Mouse (Mus musculus): ENCODE results near the gene Ppp1r13b. TPM values are rescaled to one million over a fixed set of nuclear protein-coding genes. Genes with fewer than 3 reads are reported as not detected.

Ppp1r13b gene
- polyA plus RNA-seq, 1 experiment from 2014 or later: 14.9 TPM

DNA sequence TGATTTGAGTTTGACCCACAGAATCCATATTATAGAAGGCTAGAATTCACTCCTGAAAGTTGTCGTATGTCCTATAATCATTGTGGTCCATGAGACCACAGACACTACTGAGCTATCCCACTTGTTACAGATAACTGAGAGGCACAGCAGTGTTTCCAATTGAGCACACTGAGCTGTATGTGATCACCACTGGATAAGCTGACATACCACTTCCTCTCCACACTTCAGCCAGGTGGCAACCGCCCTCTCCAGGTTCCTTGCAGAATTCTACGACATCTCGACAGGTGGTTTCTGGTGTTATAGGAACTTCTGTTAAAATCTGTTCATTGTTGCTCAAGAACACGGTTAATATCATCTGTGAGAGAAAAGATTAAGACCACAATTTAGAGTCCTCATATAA, 35.8 kb downstream of the Ppp1r13b start:
- ATAC-seq (ENCODE audit: insufficient number of reproducible peaks, low FRiP score, low TSS enrichment, low read depth): no peak
- Histone ChIP-seq H3K27me3 (no peaks in the 10 kb centered on the region), H3K9ac (no peak overlapping the region), H3K4me1 (no peaks in the 10 kb centered on the region), H3K27ac (no peak overlapping the region), H3K4me2 (no peak overlapping the region), H3K4me3 (no peak overlapping the region), H3K36me3 (peaks cover 21% of the 10 kb centered on the region; the same call in 1 of the 2 replicates), H3K9me3 (no peaks in the 10 kb centered on the region)
- 86% methylated on average over 5 of the region's 5 CpGs for WGBS

DNA sequence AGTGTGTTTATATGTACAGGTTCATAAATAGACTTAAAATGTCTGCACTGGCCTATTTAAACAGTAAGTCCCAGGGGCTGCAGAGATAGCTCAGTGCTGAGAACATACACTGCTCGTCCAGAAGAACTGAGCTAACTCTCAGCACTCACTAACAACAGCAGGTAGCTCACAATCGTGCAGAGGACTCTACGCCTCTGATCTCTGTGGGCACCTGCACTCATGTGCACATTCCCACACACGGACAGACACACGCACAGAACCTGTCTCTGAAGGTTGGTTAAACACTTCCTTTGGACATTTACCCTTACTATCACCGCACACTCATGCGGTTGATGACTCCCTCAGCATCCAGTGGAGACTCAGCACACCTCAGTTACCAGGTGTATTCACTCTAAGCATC, 37.1 kb downstream of the Ppp1r13b start:
- Histone ChIP-seq H3K27me3 (no peaks in the 10 kb centered on the region), H3K27ac (no peak overlapping the region), H3K4me3 (no peak overlapping the region), H3K4me2 (no peak overlapping the region), H3K9ac (no peak overlapping the region), H3K9me3 (no peaks in the 10 kb centered on the region), H3K4me1 (no peaks in the 10 kb centered on the region), H3K36me3 (peaks cover 25% of the 10 kb centered on the region; the same call in 1 of the 2 replicates)
- 90% methylated on average over 7 of the region's 7 CpGs for WGBS
- ATAC-seq (ENCODE audit: insufficient number of reproducible peaks, low FRiP score, low TSS enrichment, low read depth): no peak

DNA sequence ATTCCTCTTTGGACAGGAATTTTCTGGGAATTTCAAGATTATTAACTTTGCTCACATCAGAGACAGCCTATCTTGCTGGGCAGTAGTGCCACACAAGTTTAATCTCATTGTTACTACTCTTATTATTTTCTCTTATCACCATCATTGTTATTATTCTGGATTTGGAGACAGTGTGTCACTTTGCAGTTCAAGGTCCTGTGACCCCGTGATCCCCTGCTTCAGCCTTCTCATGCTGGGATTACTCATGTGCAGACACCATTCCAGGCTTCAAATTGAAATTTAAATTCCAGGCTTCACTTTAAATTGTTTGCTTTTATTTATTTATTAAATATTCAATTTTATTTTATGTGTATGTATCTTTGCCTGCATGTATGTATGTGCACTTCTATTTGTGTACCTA, 38.1 kb downstream of the Ppp1r13b start:
- no peak overlapping the region for H3K4me2 ChIP-seq
- no peak overlapping the region for H3K27ac ChIP-seq
- H3K9me3 ChIP-seq: no peaks in the 10 kb centered on the region
- H3K4me3 ChIP-seq: no peak overlapping the region
- H3K36me3 ChIP-seq: peaks cover 30% of the 10 kb centered on the region; the same call in 1 of the 2 replicates
- H3K4me1 ChIP-seq: no peaks in the 10 kb centered on the region
- H3K27me3 ChIP-seq: no peaks in the 10 kb centered on the region
- 87% methylated on average over 1 of the region's 1 CpGs for WGBS
- no peak overlapping the region for H3K9ac ChIP-seq
- ATAC-seq (ENCODE audit: insufficient number of reproducible peaks, low FRiP score, low TSS enrichment, low read depth): no peak

DNA sequence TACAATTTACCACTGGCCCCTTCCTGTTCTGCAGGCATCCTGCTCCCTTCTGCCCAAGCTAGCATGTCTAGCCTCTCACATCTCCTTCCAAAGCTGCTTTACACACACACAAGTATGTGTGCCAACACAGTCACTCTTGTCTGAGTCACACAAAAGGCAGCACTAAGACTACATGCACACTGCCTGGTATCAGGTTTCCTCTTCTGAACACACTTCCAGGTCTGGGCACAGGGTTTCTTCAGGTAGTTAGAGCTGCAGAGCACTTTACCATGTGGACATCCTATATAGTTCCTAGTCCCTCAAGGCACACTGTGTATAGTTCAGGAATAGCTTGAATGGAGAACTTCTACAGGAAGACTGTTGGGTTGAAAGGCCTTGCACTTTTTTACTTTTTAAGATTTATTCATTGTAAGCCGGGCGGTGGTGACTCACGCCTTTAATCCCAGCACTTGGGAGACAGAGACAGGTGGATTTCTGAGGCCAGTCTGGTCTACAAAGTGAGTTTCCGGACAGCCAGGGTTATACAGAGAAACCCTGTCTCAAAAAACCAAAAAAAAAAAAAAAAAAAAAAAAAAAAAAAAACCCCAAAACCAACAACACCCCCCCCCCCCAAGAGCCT, 43.6 kb downstream of the Ppp1r13b start:
- ATAC-seq (ENCODE audit: insufficient number of reproducible peaks, low FRiP score, low TSS enrichment, low read depth): no peak
- Histone ChIP-seq H3K27ac (no peak overlapping the region), H3K27me3 (no peaks in the 10 kb centered on the region), H3K36me3 (peaks cover 27% of the 10 kb centered on the region), H3K4me2 (no peak overlapping the region), H3K4me3 (no peak overlapping the region), H3K9me3 (no peaks in the 10 kb centered on the region), H3K4me1 (no peaks in the 10 kb centered on the region), H3K9ac (no peak overlapping the region)
- 87% methylated on average over 4 of the region's 4 CpGs for WGBS

DNA sequence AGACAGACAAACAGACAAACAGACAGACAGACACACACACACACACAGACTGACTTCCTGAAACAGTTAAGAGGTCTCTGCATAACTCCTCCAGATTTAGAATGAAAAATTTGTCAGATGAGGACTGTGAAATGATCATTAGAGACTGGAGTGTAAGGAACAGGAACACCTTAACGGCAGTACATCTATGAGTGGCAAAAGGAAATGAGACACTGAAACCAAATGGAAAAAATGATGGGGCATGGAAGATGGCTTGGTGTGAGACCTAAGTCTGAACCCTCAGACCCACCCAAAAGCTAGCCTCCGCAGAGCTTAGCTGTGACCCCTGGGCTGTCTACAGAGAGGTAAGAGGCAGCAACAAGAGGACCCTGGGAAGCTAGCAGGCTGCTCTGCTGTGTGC, 52.5 kb downstream of the Ppp1r13b start:
- Histone ChIP-seq H3K4me2 (no peak overlapping the region), H3K27ac (no peak overlapping the region), H3K9ac (no peak overlapping the region), H3K9me3 (no peaks in the 10 kb centered on the region), H3K27me3 (no peaks in the 10 kb centered on the region), H3K36me3 (peaks cover 19% of the 10 kb centered on the region), H3K4me3 (no peak overlapping the region), H3K4me1 (no peaks in the 10 kb centered on the region)
- 87% methylated on average over 2 of the region's 2 CpGs for WGBS
- ATAC-seq (ENCODE audit: insufficient number of reproducible peaks, low FRiP score, low TSS enrichment, low read depth): no peak

DNA sequence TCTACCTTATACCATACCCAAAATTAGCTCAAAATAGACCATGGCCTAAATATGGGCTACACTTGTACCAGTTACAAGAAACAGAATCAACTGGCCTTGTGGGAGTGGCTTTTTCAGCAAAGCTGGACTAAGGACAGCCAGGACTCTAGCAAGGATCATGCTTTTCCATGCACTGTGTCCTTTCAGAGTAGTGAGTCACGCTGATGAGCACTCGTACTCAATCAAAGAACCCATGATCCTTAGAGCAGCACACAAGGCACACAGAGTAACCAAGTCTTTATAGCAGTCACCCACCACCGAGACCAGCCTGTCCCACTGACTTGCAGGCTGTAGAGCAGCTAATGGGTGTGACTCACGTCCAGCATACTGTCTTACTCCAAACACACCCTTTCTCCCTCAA, 54.4 kb downstream of the Ppp1r13b start:
- Histone ChIP-seq H3K4me3 (no peak overlapping the region), H3K9me3 (no peaks in the 10 kb centered on the region), H3K4me1 (no peaks in the 10 kb centered on the region), H3K4me2 (no peak overlapping the region), H3K9ac (no peak overlapping the region), H3K36me3 (peaks cover 18% of the 10 kb centered on the region), H3K27me3 (no peaks in the 10 kb centered on the region), H3K27ac (no peak overlapping the region)
- ATAC-seq (ENCODE audit: insufficient number of reproducible peaks, low FRiP score, low TSS enrichment, low read depth): no peak
- WGBS: 59% methylated on average over 4 of the region's 4 CpGs

DNA sequence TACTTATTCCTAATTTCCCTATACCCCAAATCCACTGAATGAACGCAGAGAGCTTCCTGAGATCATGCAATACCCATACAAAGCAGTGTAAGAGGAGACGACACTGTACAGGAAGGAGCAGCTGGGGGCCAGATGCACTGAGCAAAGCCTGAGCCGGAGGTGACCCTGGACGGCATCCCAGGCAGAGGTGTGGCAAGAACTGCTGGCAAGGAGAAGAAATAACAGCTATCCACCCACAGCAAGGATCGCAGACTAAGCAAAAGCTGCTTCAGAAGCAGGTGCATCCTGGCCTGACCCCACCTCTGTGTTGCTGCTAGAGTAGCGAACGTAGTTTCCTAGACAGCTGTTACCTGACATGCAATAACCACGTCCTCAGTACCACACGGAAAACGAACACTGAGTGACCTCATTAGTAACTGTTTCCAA, 54.9 kb downstream of the Ppp1r13b start:
- H3K4me2 ChIP-seq: no peak overlapping the region
- H3K36me3 ChIP-seq: peaks cover 14% of the 10 kb centered on the region
- no peaks in the 10 kb centered on the region for H3K9me3 ChIP-seq
- no peak overlapping the region for H3K27ac ChIP-seq
- no peaks in the 10 kb centered on the region for H3K4me1 ChIP-seq
- WGBS: 39% methylated on average over 10 of the region's 10 CpGs
- no peak for ATAC-seq (ENCODE audit: insufficient number of reproducible peaks, low FRiP score, low TSS enrichment, low read depth)
- H3K27me3 ChIP-seq: no peaks in the 10 kb centered on the region
- no peak overlapping the region for H3K9ac ChIP-seq
- H3K4me3 ChIP-seq: no peak overlapping the region

DNA sequence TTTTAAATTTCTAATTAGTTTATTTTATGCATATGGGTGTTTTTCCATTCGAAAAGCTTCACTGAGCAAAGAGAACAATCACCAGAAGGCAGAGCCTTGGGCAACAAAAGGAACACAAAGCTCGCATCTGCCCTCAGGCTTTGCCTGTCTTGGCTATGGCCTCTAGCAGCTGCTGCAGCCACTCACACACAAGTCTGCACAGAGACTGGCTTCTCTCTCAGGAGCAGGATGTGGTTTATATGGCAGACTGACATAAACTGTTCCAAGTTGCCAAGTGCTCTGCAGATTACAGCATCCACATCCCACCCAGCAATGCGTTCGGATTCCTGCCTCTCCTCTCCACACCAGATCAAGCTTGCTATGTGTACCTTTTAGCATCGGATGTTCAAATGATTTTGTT, 56.2 kb downstream of the Ppp1r13b start:
- Histone ChIP-seq H3K9ac (no peak overlapping the region), H3K27me3 (no peaks in the 10 kb centered on the region), H3K9me3 (no peaks in the 10 kb centered on the region), H3K4me2 (no peak overlapping the region), H3K36me3 (peaks cover 9% of the 10 kb centered on the region; the same call in 1 of the 2 replicates), H3K27ac (no peak overlapping the region), H3K4me1 (no peaks in the 10 kb centered on the region), H3K4me3 (no peak overlapping the region)
- ATAC-seq (ENCODE audit: insufficient number of reproducible peaks, low FRiP score, low TSS enrichment, low read depth): no peak
- WGBS: 68% methylated on average over 5 of the region's 5 CpGs

DNA sequence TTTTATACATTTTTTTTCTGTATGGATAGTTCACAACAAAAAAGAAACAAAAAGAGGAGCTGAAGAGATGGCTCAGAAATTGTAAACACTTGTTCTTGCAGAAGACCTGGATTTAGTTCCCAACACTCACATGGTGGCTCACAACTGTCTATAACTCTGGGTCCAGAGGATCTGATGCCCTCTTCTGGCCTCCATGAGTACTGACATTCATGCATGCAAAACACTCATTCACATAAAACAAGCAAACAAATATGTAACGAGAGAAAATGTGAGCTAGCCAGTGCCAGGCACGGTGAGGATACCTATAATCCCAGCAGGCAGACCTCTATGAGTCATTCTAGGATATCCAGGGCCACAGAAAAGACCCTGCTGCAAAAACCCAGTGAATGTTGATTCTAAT, 56.7 kb downstream of the Ppp1r13b start:
- no peak overlapping the region for H3K4me2 ChIP-seq
- no peak overlapping the region for H3K9ac ChIP-seq
- no peaks in the 10 kb centered on the region for H3K27me3 ChIP-seq
- H3K36me3 ChIP-seq: peaks cover 8% of the 10 kb centered on the region; the same call in 1 of the 2 replicates
- H3K9me3 ChIP-seq: no peaks in the 10 kb centered on the region
- no peak for ATAC-seq (ENCODE audit: insufficient number of reproducible peaks, low FRiP score, low TSS enrichment, low read depth)
- H3K4me1 ChIP-seq: no peaks in the 10 kb centered on the region
- H3K27ac ChIP-seq: no peak overlapping the region
- no peak overlapping the region for H3K4me3 ChIP-seq
- 54% methylated on average over 2 of the region's 2 CpGs for WGBS

DNA sequence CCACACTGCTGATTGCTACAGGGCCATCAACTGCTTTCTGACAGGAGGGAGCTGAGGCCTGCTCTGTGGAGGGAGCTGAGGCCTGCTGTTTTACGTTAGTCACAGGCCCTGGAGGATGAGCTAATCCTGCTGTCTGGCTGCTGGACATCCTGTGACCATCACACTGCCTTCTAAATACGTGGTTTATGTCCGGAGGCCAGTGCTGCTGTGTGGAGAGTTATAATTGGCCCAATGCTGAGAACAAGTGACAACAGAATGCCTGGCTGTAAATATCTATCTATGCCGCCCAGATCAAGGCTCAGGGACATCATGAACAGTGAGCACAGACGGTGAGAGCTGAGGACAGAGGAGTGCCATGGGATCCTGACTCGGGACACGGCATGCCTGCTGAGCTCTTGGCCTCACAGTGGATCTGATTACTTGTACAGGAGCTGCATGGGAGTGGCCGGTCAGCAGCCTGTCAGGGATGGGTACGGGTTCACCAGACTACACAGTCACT, 59.6 kb downstream of the Ppp1r13b start:
- no peak for ATAC-seq (ENCODE audit: insufficient number of reproducible peaks, low FRiP score, low TSS enrichment, low read depth)
- H3K9me3 ChIP-seq: no peaks in the 10 kb centered on the region
- H3K27ac ChIP-seq: no peak overlapping the region
- 63% methylated on average over 9 of the region's 9 CpGs for WGBS
- H3K36me3 ChIP-seq: peaks cover 2% of the 10 kb centered on the region; the same call in 1 of the 2 replicates
- H3K9ac ChIP-seq: no peak overlapping the region
- H3K4me2 ChIP-seq: no peak overlapping the region
- no peaks in the 10 kb centered on the region for H3K27me3 ChIP-seq
- no peak overlapping the region for H3K4me3 ChIP-seq
- no peaks in the 10 kb centered on the region for H3K4me1 ChIP-seq

DNA sequence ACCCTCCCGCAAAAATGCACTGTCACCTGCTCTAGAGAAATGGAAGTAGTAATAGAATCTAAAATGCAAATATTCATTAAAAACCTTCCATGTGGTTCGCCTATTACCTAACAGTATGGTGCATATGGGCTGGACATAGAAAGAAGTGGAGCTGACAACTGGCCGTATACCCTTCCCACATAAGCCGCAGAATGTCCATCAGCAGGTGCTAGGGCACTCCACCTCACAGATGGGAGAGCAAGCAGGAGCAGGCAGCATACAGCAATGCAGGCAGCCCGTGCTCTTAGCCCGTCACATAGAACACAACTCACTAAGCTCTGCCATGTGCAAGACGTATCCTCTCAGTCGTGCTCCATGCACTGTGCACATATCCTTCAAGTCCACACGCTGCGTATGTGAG, 61.1 kb downstream of the Ppp1r13b start:
- WGBS: 86% methylated on average over 10 of the region's 10 CpGs
- H3K4me3 ChIP-seq: no peak overlapping the region
- H3K27me3 ChIP-seq: no peaks in the 10 kb centered on the region
- H3K4me1 ChIP-seq: no peaks in the 10 kb centered on the region
- H3K36me3 ChIP-seq: peaks cover 12% of the 10 kb centered on the region
- no peak overlapping the region for H3K4me2 ChIP-seq
- ATAC-seq (ENCODE audit: insufficient number of reproducible peaks, low FRiP score, low TSS enrichment, low read depth): no peak
- H3K9ac ChIP-seq: no peak overlapping the region
- H3K27ac ChIP-seq: no peak overlapping the region
- H3K9me3 ChIP-seq: no peaks in the 10 kb centered on the region

DNA sequence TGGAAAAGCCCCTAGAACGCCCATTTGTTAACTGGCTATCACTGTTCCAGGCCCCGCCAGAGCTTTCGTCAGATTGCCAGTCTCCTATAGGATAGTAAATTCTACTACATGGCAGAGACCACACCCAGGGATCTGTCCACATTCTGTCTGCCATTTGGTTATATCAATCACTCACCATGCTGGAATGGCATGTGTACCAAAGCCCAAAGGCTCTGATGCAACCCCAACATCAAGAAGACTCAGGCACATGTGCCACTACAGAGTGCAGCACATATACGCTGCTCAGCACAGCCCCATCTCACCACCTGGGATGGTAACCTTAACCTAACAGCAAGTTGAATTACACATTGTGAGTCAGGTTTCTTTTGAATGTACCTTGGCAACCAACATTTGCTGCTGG, 62.0 kb downstream of the Ppp1r13b start:
- H3K9me3 ChIP-seq: no peaks in the 10 kb centered on the region
- no peak overlapping the region for H3K27ac ChIP-seq
- ATAC-seq (ENCODE audit: insufficient number of reproducible peaks, low FRiP score, low TSS enrichment, low read depth): no peak
- no peak overlapping the region for H3K9ac ChIP-seq
- H3K36me3 ChIP-seq: peaks cover 19% of the 10 kb centered on the region
- no peaks in the 10 kb centered on the region for H3K4me1 ChIP-seq
- no peak overlapping the region for H3K4me3 ChIP-seq
- 82% methylated on average over 4 of the region's 4 CpGs for whole genome bisulfite sequencing
- H3K27me3 ChIP-seq: no peaks in the 10 kb centered on the region
- no peak overlapping the region for H3K4me2 ChIP-seq

DNA sequence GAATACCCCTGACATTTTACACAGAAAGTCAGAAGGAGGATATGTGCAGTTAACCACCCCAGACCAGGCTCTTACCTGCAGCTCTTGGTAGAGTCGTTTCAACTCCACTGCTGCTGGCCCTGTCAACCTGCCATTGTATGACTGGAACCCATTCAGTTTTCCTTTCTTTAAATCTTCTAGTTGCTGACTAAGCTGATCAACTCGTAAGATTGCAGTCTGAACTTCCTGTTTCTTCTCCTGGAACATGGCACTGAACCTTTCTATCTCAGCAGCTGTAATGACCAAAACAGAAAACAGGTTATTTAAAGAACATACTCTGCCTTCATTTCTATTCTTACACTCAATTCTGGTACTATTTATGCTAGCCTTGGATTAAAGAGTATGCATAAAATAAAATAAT, 64.4 kb downstream of the Ppp1r13b start:
- H3K4me2 ChIP-seq: no peak overlapping the region
- H3K4me3 ChIP-seq: no peak overlapping the region
- no peak overlapping the region for H3K9ac ChIP-seq
- H3K36me3 ChIP-seq: peaks cover 39% of the 10 kb centered on the region
- H3K4me1 ChIP-seq: no peaks in the 10 kb centered on the region
- no peaks in the 10 kb centered on the region for H3K27me3 ChIP-seq
- H3K9me3 ChIP-seq: no peaks in the 10 kb centered on the region
- ATAC-seq (ENCODE audit: insufficient number of reproducible peaks, low FRiP score, low TSS enrichment, low read depth): no peak
- H3K27ac ChIP-seq: no peak overlapping the region
- WGBS: 56% methylated on average over 2 of the region's 2 CpGs
